Mouse (Mus musculus): ENCODE results near the gene 2010111I01Rik. TPM values are rescaled to one million over a fixed set of nuclear protein-coding genes. Genes with fewer than 3 reads are reported as not detected.
"Not testable (repeated sequence)": the region's sequence is repeated elsewhere in the genome, so short reads cannot be mapped to it uniquely, and the experiment has no call there.

2010111I01Rik gene
- total and polyA plus RNA-seq, 3 experiments = 13.3 to 19.8 (median 14.4) TPM

DNA sequence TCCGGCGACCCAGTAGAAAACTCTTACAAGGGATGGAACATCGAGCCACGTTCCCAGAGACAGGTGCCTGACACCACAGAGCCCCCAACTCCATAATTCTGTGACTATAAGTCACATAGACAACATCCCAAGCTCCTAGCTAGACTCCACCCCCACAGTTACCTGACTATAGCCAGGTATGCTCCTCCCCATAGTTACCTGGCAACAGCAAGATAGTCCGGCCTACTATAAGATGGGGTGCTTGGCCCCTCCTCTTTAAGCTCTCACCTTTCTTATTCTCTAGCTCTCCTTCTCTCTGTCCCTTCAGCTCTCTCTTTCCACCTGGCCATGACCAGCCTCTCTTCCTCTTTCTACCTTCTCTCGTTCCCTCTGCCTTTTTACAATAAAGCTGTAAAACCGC, 118.4 kb downstream of the 2010111I01Rik start:
- H3K9ac ChIP-seq (ENCODE audit: insufficient read depth, low read depth); H3K36me3 ChIP-seq (replicated peaks in 1 of 2; ENCODE audit: control insufficient read depth in 1 of 2, insufficient read depth in 1 of 2, low read length in 1 of 2); H3K4me1 ChIP-seq (ENCODE audit: control insufficient read depth in 1 of 2, insufficient read depth in 2 of 2); H3K27me3 ChIP-seq (replicated peaks); dilution Hi-C loops (cut with MboI; ENCODE audit: extremely low pct_ligation_motif_present, extremely low pct_unique_long_range_greater_than_20kb, low sequenced_read_pairs); H3K4me2 ChIP-seq (ENCODE audit: insufficient read depth, low read depth, poor library complexity, severe bottlenecking); DNase-seq (ENCODE audit: extremely low read depth); in situ Hi-C loops (cut with MboI; ENCODE audit: low pct_ligation_motif_present, low pct_unique_long_range_greater_than_20kb, low sequenced_read_pairs); H3K27ac ChIP-seq (ENCODE audit: insufficient read depth, low read depth); H3K4me3 ChIP-seq (replicated peaks in 1 of 3; ENCODE audit: low read depth in 2 of 3, low read length in 2 of 3, poor library complexity in 1 of 3); H3K9me3 ChIP-seq (replicated peaks; ENCODE audit: low read length); H3K79me2 ChIP-seq (replicated peaks; ENCODE audit: control insufficient read depth, extremely low read depth, insufficient read depth, poor library complexity, severe bottlenecking): not testable (repeated sequence)

GRCm38 (mm10) chr13:63083663-63084062, 119.0 kb downstream of the 2010111I01Rik start:
- TF ChIP-seq MAZ (IDR thresholded peaks at IDR 0.05; ENCODE audit: low read depth, low read length) (no peak), RCOR1 (conservative IDR thresholded peaks at IDR 0.05; ENCODE audit: low read depth, low read length) (no peak), ZKSCAN1 (IDR thresholded peaks at IDR 0.05; ENCODE audit: borderline replicate concordance, low read depth, low read length) (no peak), ZMIZ1 (IDR thresholded peaks at IDR 0.05; ENCODE audit: low read depth, low read length) (no peak), TCF12 (IDR thresholded peaks at IDR 0.05; ENCODE audit: low read depth, low read length) (no peak), ZC3H11A (IDR thresholded peaks at IDR 0.05; ENCODE audit: low read depth, low read length) (no peak), GABPA (IDR thresholded peaks at IDR 0.05; ENCODE audit: insufficient replicate concordance, low read depth, low read length) (no peak), NELFE (IDR thresholded peaks at IDR 0.05; ENCODE audit: low read depth, low read length) (no peak), POLR2A (IDR thresholded peaks at IDR 0.05; ENCODE audit: low read depth, low read length) (no peak), IRF4 (IDR thresholded peaks at IDR 0.05; ENCODE audit: low read depth, low read length) (no peak), JUN (IDR thresholded peaks at IDR 0.05; ENCODE audit: insufficient read depth, low read depth, low read length) (no peak), MAX (IDR thresholded peaks at IDR 0.05; ENCODE audit: low read length) (no peak), SIN3A (IDR thresholded peaks at IDR 0.05; ENCODE audit: low read length) (no peak), USF1 (IDR thresholded peaks at IDR 0.05; ENCODE audit: low read depth, low read length) (no peak), JUND (conservative IDR thresholded peaks at IDR 0.05; ENCODE audit: low read depth, low read length) (no peak), ZNF384 (IDR thresholded peaks at IDR 0.05; ENCODE audit: low read depth, low read length) (no peak)
- Histone ChIP-seq H3K27ac (ENCODE audit: insufficient read depth, low read depth) (no peak overlapping the region), H3K9ac (ENCODE audit: insufficient read depth, low read depth) (no peak overlapping the region), H3K36me3 (replicated peaks in 1 of 2; ENCODE audit: control insufficient read depth in 1 of 2, insufficient read depth in 1 of 2, low read length in 1 of 2) (no peaks in the 10 kb centered on the region), H3K27me3 (replicated peaks) (no peaks in the 10 kb centered on the region), H3K4me2 (ENCODE audit: insufficient read depth, low read depth, poor library complexity, severe bottlenecking) (no peak overlapping the region), H3K4me1 (ENCODE audit: control insufficient read depth in 1 of 2, insufficient read depth in 2 of 2) (no peaks in the 10 kb centered on the region), H3K79me2 (replicated peaks; ENCODE audit: control insufficient read depth, extremely low read depth, insufficient read depth, poor library complexity, severe bottlenecking) (no peaks in the 10 kb centered on the region), H3K4me3 (replicated peaks in 1 of 3; ENCODE audit: low read depth in 2 of 3, low read length in 2 of 3, poor library complexity in 1 of 3) (no peak overlapping the region), H3K9me3 (replicated peaks; ENCODE audit: low read length) (no peaks in the 10 kb centered on the region)
- in situ Hi-C loops (cut with MboI; ENCODE audit: low pct_ligation_motif_present, low pct_unique_long_range_greater_than_20kb, low sequenced_read_pairs) (no loop called here), dilution Hi-C loops (cut with MboI; ENCODE audit: extremely low pct_ligation_motif_present, extremely low pct_unique_long_range_greater_than_20kb, low sequenced_read_pairs) (no loop called here)
- no peak for DNase-seq (ENCODE audit: extremely low read depth)

All from CH12.LX (cell line).